Mouse (Mus musculus): ENCODE data around the gene Sdr9c7. TPM values are rescaled to one million over a fixed set of nuclear protein-coding genes. Genes with fewer than 3 reads are reported as not detected.

The Sdr9c7 gene
- polyA plus RNA-seq, 1 experiment from 2014 or later = 0.08 TPM

DNA sequence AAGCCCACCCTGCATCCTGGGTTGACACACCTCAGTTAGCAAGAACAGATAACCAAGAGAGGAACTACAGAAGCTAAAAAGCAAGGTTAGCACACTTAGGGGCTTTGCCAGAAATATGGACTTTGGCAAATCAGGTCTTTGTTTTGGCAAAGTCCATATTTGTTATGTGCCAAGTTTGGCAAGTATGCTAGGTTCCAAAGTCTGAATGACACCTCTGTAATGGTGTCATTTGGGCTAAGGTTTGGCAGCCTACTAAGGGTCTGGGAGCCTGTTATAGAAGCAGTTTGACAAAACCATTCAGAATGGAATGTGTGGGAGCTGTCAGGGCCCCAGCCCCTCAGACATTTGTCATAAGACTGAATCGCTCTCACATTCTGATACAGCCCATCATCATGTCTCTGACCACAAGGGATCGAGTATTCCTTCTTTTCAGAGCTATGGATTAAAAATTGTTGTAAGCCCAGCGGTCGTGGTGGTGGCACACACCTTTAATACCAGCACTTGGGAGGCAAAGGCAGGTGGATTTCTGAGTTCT, 51.3 kb downstream of the Sdr9c7 start:
- no peak for ATAC-seq (replicated peaks; ENCODE audit: low FRiP score)
- Histone ChIP-seq H3K4me3 (replicated peaks) (no peak overlapping the region), H3K9ac (no peak overlapping the region), H3K27ac (no peak overlapping the region), H3K4me1 (no peaks in the 10 kb centered on the region), H3K27me3 (no peaks in the 10 kb centered on the region), H3K4me2 (no peak overlapping the region), H3K9me3 (replicated peaks) (no peaks in the 10 kb centered on the region), H3K36me3 (no peaks in the 10 kb centered on the region)
- 79% methylated on average over 4 of the region's 4 CpGs for WGBS

DNA sequence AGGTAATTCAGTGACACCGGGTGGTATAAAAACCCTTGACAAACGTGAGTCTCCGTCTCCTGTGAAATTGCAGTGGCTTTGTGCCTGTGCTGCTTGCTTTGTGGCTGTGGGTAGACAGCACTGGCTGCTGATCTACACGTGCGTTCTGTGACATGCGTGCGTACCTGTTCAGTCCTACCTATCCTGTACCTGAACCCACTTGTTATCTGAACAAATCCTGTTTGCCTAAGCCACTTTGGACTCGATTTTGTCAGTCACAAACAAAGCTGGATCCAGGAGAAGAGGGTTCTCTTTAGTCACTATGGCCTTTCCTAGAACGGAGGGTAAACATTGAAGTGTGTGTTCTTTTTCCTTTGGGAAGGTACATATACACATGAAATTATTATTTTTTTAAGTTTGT, 53.1 kb downstream of the Sdr9c7 start:
- Histone ChIP-seq H3K27me3 (no peaks in the 10 kb centered on the region), H3K9ac (no peak overlapping the region), H3K36me3 (no peaks in the 10 kb centered on the region), H3K9me3 (replicated peaks) (no peaks in the 10 kb centered on the region), H3K4me1 (no peaks in the 10 kb centered on the region), H3K27ac (no peak overlapping the region), H3K4me3 (replicated peaks) (no peak overlapping the region), H3K4me2 (no peak overlapping the region)
- no peak for ATAC-seq (replicated peaks; ENCODE audit: low FRiP score)
- 78% methylated on average over 9 of the region's 9 CpGs for WGBS

- Histone ChIP-seq H3K4me3 (replicated peaks) (no peak overlapping the region), H3K27me3 (no peaks in the 10 kb centered on the region), H3K4me2 (no peak overlapping the region), H3K9me3 (replicated peaks) (no peaks in the 10 kb centered on the region), H3K27ac (no peak overlapping the region), H3K9ac (no peak overlapping the region), H3K4me1 (no peaks in the 10 kb centered on the region), H3K36me3 (no peaks in the 10 kb centered on the region)
- 74% methylated on average over 4 of the region's 4 CpGs for WGBS
- no peak for ATAC-seq (replicated peaks; ENCODE audit: low FRiP score)
Observed at GRCm38 (mm10) chr10:127951821-127952220, 53.5 kb downstream of the Sdr9c7 start.

- Histone ChIP-seq H3K36me3 (no peaks in the 10 kb centered on the region), H3K9me3 (replicated peaks) (no peaks in the 10 kb centered on the region), H3K9ac (no peak overlapping the region), H3K4me1 (no peaks in the 10 kb centered on the region), H3K27me3 (no peaks in the 10 kb centered on the region), H3K4me3 (replicated peaks) (no peak overlapping the region), H3K27ac (no peak overlapping the region), H3K4me2 (no peak overlapping the region)
- 70% methylated on average over 4 of the region's 4 CpGs for WGBS
- no peak for ATAC-seq (replicated peaks; ENCODE audit: low FRiP score)
Observed at GRCm38 (mm10) chr10:127955034-127955433, 56.7 kb downstream of the Sdr9c7 start.

- Histone ChIP-seq H3K27ac (no peak overlapping the region), H3K4me2 (no peak overlapping the region), H3K9ac (no peak overlapping the region), H3K36me3 (no peaks in the 10 kb centered on the region), H3K9me3 (replicated peaks) (no peaks in the 10 kb centered on the region), H3K4me1 (no peaks in the 10 kb centered on the region), H3K4me3 (replicated peaks) (no peak overlapping the region), H3K27me3 (no peaks in the 10 kb centered on the region)
- 59% methylated on average over 16 of the region's 16 CpGs for WGBS
- peak; percentile 40; the same call in 1 of the 2 replicates for ATAC-seq (replicated peaks; ENCODE audit: low FRiP score)
Observed at GRCm38 (mm10) chr10:127956168-127956816, 58.0 kb downstream of the Sdr9c7 start.

DNA sequence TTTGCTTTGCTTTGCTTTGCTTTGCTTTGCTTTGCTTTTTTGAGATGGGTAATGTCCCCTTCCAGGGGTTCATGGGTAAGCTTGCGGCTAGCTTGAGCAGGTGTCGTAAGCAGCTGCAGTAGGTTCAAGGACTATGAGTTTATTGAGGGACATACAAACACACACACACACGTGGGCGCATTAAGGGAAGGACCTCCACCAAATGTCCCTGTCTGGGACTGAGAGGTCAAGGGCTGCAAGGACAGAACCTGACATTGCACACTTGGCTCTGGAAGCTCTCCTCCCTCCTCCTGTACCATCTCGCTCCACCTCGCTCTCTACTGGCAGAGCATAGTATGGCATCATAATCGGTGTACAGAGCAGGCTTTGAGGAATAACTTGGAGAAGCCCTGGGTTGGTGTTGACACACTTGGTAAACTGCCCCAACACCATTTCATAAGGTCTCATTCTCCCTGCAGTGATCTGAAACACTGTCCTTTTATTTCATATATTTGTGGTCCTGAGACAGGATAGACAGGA, 60.9 kb downstream of the Sdr9c7 start:
- Histone ChIP-seq H3K27ac (no peak overlapping the region), H3K9me3 (replicated peaks) (no peaks in the 10 kb centered on the region), H3K27me3 (no peaks in the 10 kb centered on the region), H3K9ac (no peak overlapping the region), H3K4me1 (no peaks in the 10 kb centered on the region), H3K4me3 (replicated peaks) (no peak overlapping the region), H3K4me2 (no peak overlapping the region), H3K36me3 (no peaks in the 10 kb centered on the region)
- WGBS = 91% methylated on average over 7 of the region's 7 CpGs
- no peak for ATAC-seq (replicated peaks; ENCODE audit: low FRiP score)

Other genes with a start within 250 kb of the Sdr9c7 start
- gene Nemp1, start 231.6 kb upstream of the Sdr9c7 start, polyA plus RNA-seq (2015; fragmentation: Nextera tagmentation; extraction: Ambion mirVana) = 10.9 TPM in 2 replicates
- 27.1 and 30.8 TPM in 2 replicates for gene Nab2, start 229.9 kb upstream of the Sdr9c7 start, polyA plus RNA-seq (2015; fragmentation: Nextera tagmentation; extraction: Ambion mirVana)
- gene Myo1a, start 193.3 kb upstream of the Sdr9c7 start, polyA plus RNA-seq (2015; fragmentation: Nextera tagmentation; extraction: Ambion mirVana) = 0.65 and 0.81 TPM in 2 replicates
- gene Tac2, start 174.0 kb upstream of the Sdr9c7 start, polyA plus RNA-seq (2015; fragmentation: Nextera tagmentation; extraction: Ambion mirVana) = 2.2 and 2.3 TPM in 2 replicates
- 3.9 TPM in 2 replicates for gene Zbtb39, start 159.0 kb upstream of the Sdr9c7 start, polyA plus RNA-seq (2015; fragmentation: Nextera tagmentation; extraction: Ambion mirVana)
- gene Gpr182, start 146.8 kb upstream of the Sdr9c7 start, polyA plus RNA-seq (2015; fragmentation: Nextera tagmentation; extraction: Ambion mirVana) = 7.5 and 8.3 TPM in 2 replicates
- gene Rdh1, start 138.8 kb upstream of the Sdr9c7 start, polyA plus RNA-seq (2015; fragmentation: Nextera tagmentation; extraction: Ambion mirVana) = 0.12 and 0.14 TPM in 2 replicates
- 0.34 TPM in 1 of 2 replicates, not detected in the other for gene Rdh16f1, start 138.7 kb upstream of the Sdr9c7 start, polyA plus RNA-seq (2015; fragmentation: Nextera tagmentation; extraction: Ambion mirVana)
- 0.19 TPM in 1 of 2 replicates, not detected in the other for gene Rdh9, start 122.1 kb upstream of the Sdr9c7 start, polyA plus RNA-seq (2015; fragmentation: Nextera tagmentation; extraction: Ambion mirVana)
- gene Rdh16, start 97.4 kb upstream of the Sdr9c7 start, polyA plus RNA-seq (2015; fragmentation: Nextera tagmentation; extraction: Ambion mirVana) = 0.36 and 0.45 TPM in 2 replicates
- gene Rdh19, start 48.6 kb upstream of the Sdr9c7 start, polyA plus RNA-seq (2015; fragmentation: Nextera tagmentation; extraction: Ambion mirVana) = 2.0 TPM in 2 replicates
- 0.64 and 0.72 TPM in 2 replicates for gene Rdh16f2, start 32.0 kb upstream of the Sdr9c7 start, polyA plus RNA-seq (2015; fragmentation: Nextera tagmentation; extraction: Ambion mirVana)
- gene Rdh7, start 9.7 kb upstream of the Sdr9c7 start, polyA plus RNA-seq (2015; fragmentation: Nextera tagmentation; extraction: Ambion mirVana) = not detected in 2 replicates
- not detected in 2 replicates for gene Hsd17b6, start 109.1 kb downstream of the Sdr9c7 start, polyA plus RNA-seq (2015; fragmentation: Nextera tagmentation; extraction: Ambion mirVana)
- 84.9 and 92.8 TPM in 2 replicates for gene Prim1, start 116.7 kb downstream of the Sdr9c7 start, polyA plus RNA-seq (2015; fragmentation: Nextera tagmentation; extraction: Ambion mirVana)
- 838 and 886 TPM in 2 replicates for gene Naca, start 137.1 kb downstream of the Sdr9c7 start, polyA plus RNA-seq (2015; fragmentation: Nextera tagmentation; extraction: Ambion mirVana)
- 493 and 571 TPM in 2 replicates for gene Ptges3, start 160.4 kb downstream of the Sdr9c7 start, polyA plus RNA-seq (2015; fragmentation: Nextera tagmentation; extraction: Ambion mirVana)
- gene Atp5b, start 184.8 kb downstream of the Sdr9c7 start, polyA plus RNA-seq (2015; fragmentation: Nextera tagmentation; extraction: Ambion mirVana) = 2,850 and 2,855 TPM in 2 replicates
- gene Baz2a, start 193.1 kb downstream of the Sdr9c7 start, polyA plus RNA-seq (2015; fragmentation: Nextera tagmentation; extraction: Ambion mirVana) = 12.7 and 14.2 TPM in 2 replicates